Mouse (Mus musculus) heart, postnatal 25 days (tissue): ENCODE data around the gene Amelx. TPM values are rescaled to one million over a fixed set of nuclear protein-coding genes. Genes with fewer than 3 reads are reported as not detected.

Source experiments
- DNase-seq: peaks from one replicate; pipeline ENCODE4 v3.0.0; 2022; ENCODE audit warnings: low spot score
- intact Hi-C: fragments of 180-260 bp; cut with DNase I; formaldehyde crosslinking; loops from one replicate; pipeline ENCODE4 v1.15.1; 2025
- total RNA-seq, 2 experiments: library from RNA; stranded (reverse); gene quantifications; 2 replicates each; pipeline ENCODE4 v1.2.3; 2021

Gene Amelx
- total RNA-seq, result not detected

DNA sequence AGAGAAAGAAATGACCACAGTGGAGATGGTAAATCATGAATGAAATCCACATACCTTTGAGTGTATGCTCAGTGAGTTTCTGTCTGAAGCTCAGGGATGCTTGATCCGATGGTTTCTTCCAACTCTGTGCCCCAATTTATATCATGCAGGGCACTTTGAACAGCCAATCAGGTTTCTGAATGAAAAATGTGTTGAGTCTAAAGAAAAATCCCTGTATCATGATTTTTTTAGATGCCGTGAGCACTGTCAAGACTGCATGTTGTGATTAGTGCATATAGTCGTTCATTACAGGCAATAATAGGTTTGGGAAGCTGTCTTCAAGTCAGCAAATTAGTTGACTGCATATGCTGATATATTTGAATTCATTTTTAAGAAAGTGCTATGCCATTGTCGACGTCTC, at the start of gene Amelx:
Gene Amelx (minus strand): TSS at position 101 of the 400 bp plus-strand sequence.
- intact Hi-C loops, result no loop called here
- DNase-seq, result no peak

DNA sequence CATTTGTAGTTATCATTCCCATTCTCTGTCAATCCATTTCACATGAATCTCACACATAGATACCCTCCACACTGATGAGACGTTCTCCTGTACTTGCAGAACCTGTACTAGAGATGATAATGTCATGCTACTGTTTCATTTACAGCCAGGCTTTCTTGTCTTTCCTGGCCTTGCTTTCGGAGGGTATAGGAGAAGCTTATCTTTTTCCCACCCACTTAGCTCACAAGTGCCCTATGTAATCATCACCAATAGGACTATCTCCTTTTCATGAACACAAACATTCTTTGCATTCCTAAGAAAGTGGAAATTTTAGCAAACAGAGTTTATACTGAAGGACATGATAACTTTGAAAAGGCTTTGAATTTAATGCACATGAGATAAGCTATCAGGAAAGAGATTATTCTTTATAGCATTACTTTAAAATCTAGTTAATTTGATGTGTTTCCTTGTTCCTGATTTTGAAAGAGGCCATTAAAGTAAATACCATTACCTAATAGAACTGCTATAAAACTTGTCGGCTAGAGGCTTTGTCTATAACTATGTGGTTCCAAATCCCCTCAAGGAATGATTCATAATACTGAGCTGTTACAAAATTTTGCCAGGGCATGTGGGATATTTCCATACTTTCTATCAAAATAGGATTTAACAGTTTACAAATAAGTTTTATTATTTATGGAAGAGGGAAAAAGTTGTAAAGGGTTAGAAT, 35.5 kb upstream of the Amelx start:
- DNase-seq, result no peak

DNA sequence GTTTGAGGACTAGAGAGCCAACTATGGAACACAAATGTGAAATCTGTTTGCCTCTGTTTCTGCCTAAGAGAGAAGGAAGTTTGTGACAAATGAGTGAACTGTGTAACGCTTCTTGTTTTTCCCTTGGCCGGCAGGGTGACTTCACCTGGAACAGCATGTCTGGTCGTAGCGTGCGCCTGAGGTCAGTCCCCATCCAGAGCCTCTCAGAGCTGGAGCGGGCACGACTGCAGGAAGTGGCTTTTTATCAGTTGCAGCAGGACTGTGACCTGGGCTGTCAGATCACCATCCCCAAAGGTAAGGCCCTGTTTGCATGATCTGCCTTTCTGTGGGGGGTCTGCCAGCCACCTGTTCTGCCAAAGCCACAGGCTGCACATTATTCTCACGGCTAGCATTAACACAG, 33.1 kb upstream of the Amelx start:
- no peak for DNase-seq
- intact Hi-C loops, result no loop called here

More for the DNA sequence above, 35.5 kb upstream of the Amelx start:
- intact Hi-C loops, result no loop called here

DNA sequence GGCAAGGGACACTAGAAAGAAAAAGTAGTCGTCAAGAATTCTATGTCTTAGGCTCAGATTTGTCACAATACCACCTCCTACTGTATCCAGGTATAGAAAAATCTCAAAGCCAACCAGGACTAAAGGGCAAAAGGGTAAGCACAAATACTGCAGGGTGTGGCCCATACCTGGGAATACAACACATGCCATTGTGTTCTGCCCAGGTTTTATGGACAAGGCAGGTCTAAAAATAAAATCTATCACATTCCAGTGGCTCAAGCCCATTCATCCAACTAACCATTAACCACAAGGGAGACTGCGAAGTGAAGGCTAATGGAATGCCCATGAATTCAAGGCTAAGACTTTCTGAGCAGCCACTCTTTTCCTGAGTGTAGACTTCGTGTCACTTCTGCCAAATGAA, 23.0 kb upstream of the Amelx start:
- DNase-seq, result no peak
- intact Hi-C loops, result no loop called here

DNA sequence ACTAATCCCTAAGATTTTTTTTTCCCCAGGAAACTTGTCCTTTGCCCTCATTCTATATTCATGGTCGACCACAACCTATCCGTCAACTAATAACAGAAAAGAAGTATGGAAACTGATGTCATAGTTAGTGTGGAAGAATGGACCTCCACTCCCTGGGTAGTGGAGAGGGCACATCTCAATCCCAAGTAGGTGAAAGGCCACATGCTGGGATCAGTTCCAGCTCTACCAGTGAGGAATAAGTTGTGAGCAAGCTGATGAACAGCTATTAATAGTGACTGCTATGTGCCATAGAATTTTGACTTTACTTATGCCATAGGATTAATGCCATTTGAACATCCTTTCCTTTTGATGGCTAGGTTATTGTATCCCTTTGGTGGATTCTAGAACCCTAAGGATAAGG, 8.4 kb downstream of the Amelx start:
- no peak for DNase-seq
- intact Hi-C loops, result no loop called here

DNA sequence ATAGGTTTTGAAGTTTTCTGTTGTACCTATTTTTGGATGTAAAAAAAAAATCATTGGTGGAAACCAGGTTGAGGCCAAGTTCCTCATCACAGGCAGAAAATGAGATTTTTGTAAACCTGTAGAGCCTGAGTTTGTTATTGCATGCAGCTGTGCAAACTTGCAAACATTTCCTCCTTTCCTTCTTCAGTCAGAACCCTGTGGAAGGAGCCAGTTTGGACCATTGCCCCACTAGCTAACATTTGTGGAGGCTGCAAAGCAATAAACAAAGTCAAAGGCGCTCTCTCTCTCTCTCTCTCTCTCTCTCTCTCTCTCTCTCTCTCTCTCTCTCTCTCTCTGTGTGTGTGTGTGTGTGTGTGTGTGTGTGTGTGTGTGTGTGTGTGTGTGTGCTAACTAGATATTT, 13.2 kb downstream of the Amelx start:
- DNase-seq, result no peak
- intact Hi-C loops, result no loop called here

DNA sequence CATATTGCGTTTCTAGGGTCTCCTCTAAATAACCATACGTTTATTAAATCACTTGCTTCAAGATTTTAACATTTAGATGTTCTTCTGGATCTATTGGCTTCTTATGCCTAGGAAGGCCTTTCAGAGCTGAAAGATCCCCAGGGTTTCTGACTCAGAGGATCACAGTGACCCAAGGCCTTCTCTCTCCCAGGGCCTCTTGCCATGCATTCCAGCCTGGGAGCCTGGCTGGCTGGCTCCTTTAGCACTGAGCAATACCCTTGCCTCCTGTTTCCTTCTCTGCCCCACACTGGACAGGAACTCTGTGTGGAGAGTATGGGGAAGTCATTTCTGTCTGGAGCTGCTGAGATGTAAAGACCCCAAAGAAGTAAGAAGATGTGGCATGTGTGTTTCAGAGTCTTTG, 16.0 kb downstream of the Amelx start:
- DNase-seq, result no peak
- intact Hi-C loops, result no loop called here

DNA sequence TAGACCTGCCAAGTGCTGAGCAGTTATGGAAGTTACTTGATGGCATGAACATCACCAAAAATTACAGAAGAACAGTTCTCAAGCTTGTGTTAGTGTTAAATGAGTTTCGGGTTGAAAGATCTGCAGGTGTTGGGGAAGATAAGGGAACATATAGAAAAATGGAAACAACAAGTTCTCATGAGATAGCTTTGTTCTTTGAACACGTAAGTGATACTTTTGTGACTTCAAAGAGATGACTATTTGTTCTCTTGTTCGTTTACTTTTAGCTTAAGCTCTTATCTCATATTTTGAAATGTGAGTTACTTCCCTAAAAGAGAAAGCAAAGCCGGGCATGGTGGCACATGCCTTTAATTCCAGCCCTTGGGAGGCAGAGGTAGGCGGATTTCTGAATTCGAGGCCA, 28.6 kb downstream of the Amelx start:
- DNase-seq, result no peak
- intact Hi-C loops, result no loop called here

DNA sequence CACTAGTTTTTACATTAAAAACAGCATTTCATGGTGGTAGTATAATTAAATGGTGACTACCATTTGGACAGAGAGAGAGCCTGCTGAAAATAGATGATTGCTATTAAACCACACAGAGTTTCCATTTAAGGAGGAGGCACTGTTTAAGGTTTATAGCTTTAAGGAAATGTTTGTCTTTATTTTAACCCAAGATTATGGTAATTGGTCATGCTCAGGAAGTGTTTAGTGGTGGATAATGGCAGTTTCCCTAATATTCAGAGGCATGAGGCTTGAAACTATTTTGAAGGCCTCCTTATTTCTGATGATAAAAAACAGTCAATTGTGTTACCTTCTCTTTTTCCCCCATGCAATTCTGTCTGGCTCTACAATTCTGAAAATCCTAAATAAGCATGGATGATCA, 33.2 kb downstream of the Amelx start:
- DNase-seq, result no peak
- intact Hi-C loops, result no loop called here

DNA sequence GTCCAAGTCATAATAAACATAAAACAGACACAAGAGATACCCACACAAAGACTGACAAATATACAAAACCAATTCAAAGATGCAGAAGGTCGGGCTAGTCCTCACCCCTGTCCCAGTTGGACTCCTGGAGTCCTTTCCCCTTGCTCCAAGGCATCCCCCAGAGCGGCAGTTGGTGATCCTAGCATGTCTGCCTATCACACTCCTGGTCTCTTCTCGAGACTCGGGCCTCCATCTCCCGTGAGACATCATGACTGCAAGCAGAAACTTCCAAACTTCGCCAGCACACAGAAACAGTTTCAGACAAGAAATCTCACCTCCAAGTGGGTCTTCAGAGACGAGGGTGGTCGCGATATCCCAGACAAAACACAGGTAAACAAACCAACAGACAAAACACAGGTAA, 46.5 kb downstream of the Amelx start:
- intact Hi-C loops, result no loop called here
- DNase-seq, result no peak

DNA sequence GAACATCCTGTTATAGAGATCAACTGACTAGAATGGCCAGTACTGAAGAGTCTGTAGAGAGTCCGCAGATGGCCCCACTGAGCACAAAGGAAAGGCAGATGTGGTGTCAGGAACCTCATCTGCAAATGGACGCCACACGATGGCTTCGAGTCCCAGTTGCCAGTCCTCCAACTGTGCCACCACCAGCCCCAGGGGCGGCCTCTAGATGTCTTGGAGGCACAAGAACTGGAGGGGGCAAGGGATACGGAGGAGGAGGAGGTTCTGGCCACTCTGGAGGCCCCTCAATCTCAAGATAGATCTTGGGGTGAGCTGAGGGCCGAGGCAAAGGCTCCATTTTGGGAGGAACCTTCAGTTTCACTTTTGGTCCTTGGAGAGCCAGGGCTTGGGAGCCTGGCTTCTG, 47.2 kb downstream of the Amelx start:
- DNase-seq, result no peak
- intact Hi-C loops, result no loop called here

Other genes with a start within 250 kb of the Amelx start
- 10 to 100 TPM; 68.5 to 86.3 TPM for gene Hccs, start 133.2 kb upstream of the Amelx start, total RNA-seq